Mouse (Mus musculus): ENCODE results near the gene Gm9639. TPM values are rescaled to one million over a fixed set of nuclear protein-coding genes. Genes with fewer than 3 reads are reported as not detected.
"Not testable (repeated sequence)": the region's sequence is repeated elsewhere in the genome, so short reads cannot be mapped to it uniquely, and the experiment has no call there.

Gene Gm9639
- not detected in 2 replicates for polyA plus RNA-seq (2016; fragmentation: Nextera tagmentation; extraction: Ambion mirVana)

DNA sequence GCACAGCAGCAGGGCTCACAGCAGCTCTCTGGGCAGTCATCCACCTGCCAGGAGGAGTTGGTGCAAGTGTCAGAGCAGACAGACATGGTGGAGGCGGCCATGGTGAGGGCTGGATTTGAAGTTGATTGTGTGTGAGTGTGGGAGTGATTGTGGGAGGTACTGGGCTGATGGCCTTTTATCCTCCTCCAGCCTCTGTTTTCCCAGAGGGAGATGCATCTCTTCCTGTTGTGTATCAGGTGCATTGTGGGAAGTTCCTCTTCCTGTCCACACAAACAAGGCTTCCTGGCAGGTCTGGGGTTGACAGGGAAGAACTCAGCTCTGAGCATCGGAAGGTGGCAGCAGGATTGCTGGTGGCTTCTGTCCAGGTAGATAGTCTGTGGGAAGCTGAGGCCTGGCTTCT, at the start of gene Gm9639:
TSS of gene Gm9639 (minus strand) at position 101 of the 400 bp plus-strand sequence.
- H3K36me3 ChIP-seq = no peaks in the 10 kb centered on the region
- no peak for DNase-seq (ENCODE audit: low spot score)
- 43% methylated on average over 2 of the region's 2 CpGs for WGBS
- no peaks in the 10 kb centered on the region for H3K27me3 ChIP-seq (ENCODE audit: insufficient read depth, poor library complexity, severe bottlenecking)
- no peaks in the 10 kb centered on the region for H3K9me3 ChIP-seq
- H3K4me3 ChIP-seq = no peak within 1 kb of the TSS
- peaks cover 26% of the 10 kb centered on the region for H3K4me1 ChIP-seq
- H3K27ac ChIP-seq = no peak within 1 kb of the TSS

DNA sequence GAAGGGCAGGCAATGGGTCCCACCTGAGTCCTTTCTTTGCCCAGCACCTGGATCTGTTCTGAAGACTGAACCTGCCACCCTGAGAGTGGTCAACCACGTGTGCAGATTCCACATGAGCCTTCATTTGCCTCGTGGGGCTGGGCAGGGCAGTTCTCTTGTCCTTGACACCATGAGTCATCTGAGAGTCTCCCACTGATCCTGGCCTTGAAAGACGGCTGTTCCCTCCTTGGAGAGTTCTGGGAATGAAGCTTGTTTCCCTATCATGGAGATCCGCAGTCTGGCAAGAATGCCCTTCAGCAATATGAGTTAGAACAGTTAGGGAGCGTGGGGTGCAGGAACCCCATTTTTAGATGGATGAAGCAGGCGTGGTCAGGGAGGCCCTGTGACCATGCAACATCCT, 44.1 kb upstream of the Gm9639 start:
- no peak overlapping the region for H3K27ac ChIP-seq
- 66% methylated on average over 6 of the region's 6 CpGs for WGBS
- H3K36me3 ChIP-seq = no peaks in the 10 kb centered on the region
- H3K9me3 ChIP-seq = 0 out of 2 replicates have a peak, but pooled peaks cover 7% of the 10 kb centered on the region
- no peak overlapping the region for H3K4me3 ChIP-seq
- DNase-seq (ENCODE audit: low spot score) = no peak
- no peaks in the 10 kb centered on the region for H3K27me3 ChIP-seq (ENCODE audit: insufficient read depth, poor library complexity, severe bottlenecking)
- no peaks in the 10 kb centered on the region for H3K4me1 ChIP-seq

DNA sequence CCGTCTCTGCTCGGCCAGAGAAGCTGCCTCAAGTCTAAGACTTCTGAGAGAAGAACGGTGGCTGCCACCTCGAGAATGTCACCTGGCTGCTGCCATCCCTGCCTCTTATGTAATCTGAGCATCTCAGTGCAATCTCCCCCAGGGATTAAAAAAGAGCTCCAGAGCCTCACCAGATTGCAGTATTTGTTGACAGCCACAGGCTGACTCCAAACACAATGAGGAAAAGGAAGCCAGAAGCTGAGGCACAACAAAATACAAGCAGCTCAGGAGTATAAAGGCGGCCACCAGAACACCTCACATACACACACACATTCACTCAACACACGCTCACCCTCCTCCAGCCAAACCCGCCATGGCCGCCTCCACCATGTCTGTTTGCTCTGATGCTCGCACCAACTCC, 40.8 kb upstream of the Gm9639 start, which contains the start of gene Krtap10-10:
TSS of gene Krtap10-10 (plus strand) at position 301 of the 400 bp plus-strand sequence.
- no peaks in the 10 kb centered on the region for H3K36me3 ChIP-seq
- no peaks in the 10 kb centered on the region for H3K27me3 ChIP-seq (ENCODE audit: insufficient read depth, poor library complexity, severe bottlenecking)
- H3K27ac ChIP-seq = no peak within 1 kb of the TSS
- no peaks in the 10 kb centered on the region for H3K4me1 ChIP-seq
- no peak for DNase-seq (ENCODE audit: low spot score)
- no peaks in the 10 kb centered on the region for H3K9me3 ChIP-seq
- H3K4me3 ChIP-seq = no peak within 1 kb of the TSS
- 71% methylated on average over 9 of the region's 9 CpGs for WGBS

GRCm38 (mm10) chr10:77826951-77827350, 32.1 kb upstream of the Gm9639 start, which contains the start of gene Krtap10-4:
Krtap10-4 (minus strand) TSS chr10:77827095.
- no peaks in the 10 kb centered on the region for H3K27me3 ChIP-seq (ENCODE audit: insufficient read depth, poor library complexity, severe bottlenecking)
- H3K36me3 ChIP-seq = no peaks in the 10 kb centered on the region
- H3K4me1 ChIP-seq = no peaks in the 10 kb centered on the region
- WGBS = 69% methylated on average over 6 of the region's 6 CpGs
- no peak for DNase-seq (ENCODE audit: low spot score)
- no peak within 1 kb of the TSS for H3K27ac ChIP-seq
- H3K9me3 ChIP-seq = no peaks in the 10 kb centered on the region
- no peak within 1 kb of the TSS for H3K4me3 ChIP-seq

- Histone ChIP-seq H3K36me3 (no peaks in the 10 kb centered on the region), H3K4me3 (no peak overlapping the region), H3K27ac (no peak overlapping the region), H3K27me3 (ENCODE audit: insufficient read depth, poor library complexity, severe bottlenecking) (no peaks in the 10 kb centered on the region), H3K4me1 (no peaks in the 10 kb centered on the region), H3K9me3 (no peaks in the 10 kb centered on the region)
- no peak for DNase-seq (ENCODE audit: low spot score)
- WGBS = 34% methylated on average over 4 of the region's 4 CpGs
Observed at GRCm38 (mm10) chr10:77819203-77819602, 24.3 kb upstream of the Gm9639 start.

GRCm38 (mm10) chr10:77818523-77818922, 23.6 kb upstream of the Gm9639 start:
- Histone ChIP-seq H3K4me3 (no peak overlapping the region), H3K36me3 (no peaks in the 10 kb centered on the region), H3K27me3 (ENCODE audit: insufficient read depth, poor library complexity, severe bottlenecking) (no peaks in the 10 kb centered on the region), H3K27ac (no peak overlapping the region), H3K9me3 (no peaks in the 10 kb centered on the region), H3K4me1 (no peaks in the 10 kb centered on the region)
- 92% methylated on average over 4 of the region's 4 CpGs for WGBS
- no peak for DNase-seq (ENCODE audit: low spot score)

DNA sequence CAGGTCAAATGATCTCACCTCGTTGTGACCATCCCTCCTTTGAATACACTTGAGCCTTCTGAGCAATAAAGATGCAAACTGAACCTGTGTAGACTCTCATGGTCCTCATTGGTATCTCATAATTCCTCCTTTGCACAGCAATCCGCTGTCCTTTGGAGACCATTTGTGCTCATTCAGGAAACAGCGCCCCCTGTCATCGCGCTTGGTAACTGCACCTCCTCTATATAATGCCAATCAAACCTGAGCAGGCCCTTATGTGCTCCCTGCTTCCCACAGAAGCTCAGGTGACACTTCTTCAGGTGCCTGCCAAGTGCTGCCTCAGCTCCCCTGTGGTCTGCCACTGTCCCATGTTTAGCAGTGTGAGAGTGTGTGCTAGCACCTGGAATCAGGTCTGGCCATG, 20.6 kb upstream of the Gm9639 start:
- 18% methylated on average over 5 of the region's 5 CpGs for WGBS
- H3K27ac ChIP-seq = no peak overlapping the region
- no peaks in the 10 kb centered on the region for H3K36me3 ChIP-seq
- no peaks in the 10 kb centered on the region for H3K9me3 ChIP-seq
- DNase-seq (ENCODE audit: low spot score) = no peak
- no peaks in the 10 kb centered on the region for H3K4me1 ChIP-seq
- no peak overlapping the region for H3K4me3 ChIP-seq
- H3K27me3 ChIP-seq (ENCODE audit: insufficient read depth, poor library complexity, severe bottlenecking) = no peaks in the 10 kb centered on the region

- no peak within 1 kb of the TSS for H3K27ac ChIP-seq
- no peak for DNase-seq (ENCODE audit: low spot score)
- no peaks in the 10 kb centered on the region for H3K36me3 ChIP-seq
- 39% methylated on average over 4 of the region's 4 CpGs for WGBS
- H3K4me3 ChIP-seq = no peak within 1 kb of the TSS
- H3K9me3 ChIP-seq = no peaks in the 10 kb centered on the region
- H3K27me3 ChIP-seq (ENCODE audit: insufficient read depth, poor library complexity, severe bottlenecking) = no peaks in the 10 kb centered on the region
- no peaks in the 10 kb centered on the region for H3K4me1 ChIP-seq
Observed at GRCm38 (mm10) chr10:77814382-77814781, 19.5 kb upstream of the Gm9639 start, which contains the start of gene Gm2696. Gm2696 (plus strand) TSS chr10:77814682.

DNA sequence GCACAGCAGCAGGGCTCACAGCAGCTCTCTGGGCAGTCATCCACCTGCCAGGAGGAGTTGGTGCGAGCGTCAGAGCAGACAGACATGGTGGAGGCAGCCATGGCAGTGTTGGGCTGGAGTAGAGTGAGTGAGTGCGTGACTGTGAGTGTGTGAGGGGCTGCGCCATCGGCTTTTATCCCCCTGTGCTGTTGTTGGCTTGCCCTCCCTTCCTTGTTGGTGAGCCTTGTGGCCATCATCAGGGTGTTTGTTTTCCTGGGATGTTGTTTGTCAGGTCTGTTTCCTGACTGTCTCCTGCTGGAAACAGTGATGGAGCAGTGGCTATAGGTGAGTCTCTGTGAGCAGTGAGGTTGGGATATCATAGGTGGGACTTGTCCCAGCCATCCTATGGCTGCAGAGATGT, 16.9 kb upstream of the Gm9639 start, which contains the start of gene Gm9507:
TSS of gene Gm9507 (minus strand) at position 101 of the 400 bp plus-strand sequence.
- Histone ChIP-seq H3K27me3 (ENCODE audit: insufficient read depth, poor library complexity, severe bottlenecking) (no peaks in the 10 kb centered on the region), H3K4me3 (no peak within 1 kb of the TSS), H3K27ac (no peak within 1 kb of the TSS), H3K36me3 (no peaks in the 10 kb centered on the region), H3K4me1 (no peaks in the 10 kb centered on the region), H3K9me3 (0 out of 2 replicates have a peak, but pooled peaks cover 2% of the 10 kb centered on the region)
- no peak for DNase-seq (ENCODE audit: low spot score)
- WGBS = 74% methylated on average over 5 of the region's 5 CpGs

GRCm38 (mm10) chr10:77804095-77804494, 9.2 kb upstream of the Gm9639 start:
- no peaks in the 10 kb centered on the region for H3K36me3 ChIP-seq
- H3K27ac ChIP-seq = no peak overlapping the region
- WGBS = 70% methylated on average over 3 of the region's 3 CpGs
- no peak for DNase-seq (ENCODE audit: low spot score)
- H3K27me3 ChIP-seq (ENCODE audit: insufficient read depth, poor library complexity, severe bottlenecking) = no peaks in the 10 kb centered on the region
- 0 out of 2 replicates have a peak, but pooled peaks cover 2% of the 10 kb centered on the region for H3K9me3 ChIP-seq
- H3K4me1 ChIP-seq = peaks cover 4% of the 10 kb centered on the region
- no peak overlapping the region for H3K4me3 ChIP-seq

DNA sequence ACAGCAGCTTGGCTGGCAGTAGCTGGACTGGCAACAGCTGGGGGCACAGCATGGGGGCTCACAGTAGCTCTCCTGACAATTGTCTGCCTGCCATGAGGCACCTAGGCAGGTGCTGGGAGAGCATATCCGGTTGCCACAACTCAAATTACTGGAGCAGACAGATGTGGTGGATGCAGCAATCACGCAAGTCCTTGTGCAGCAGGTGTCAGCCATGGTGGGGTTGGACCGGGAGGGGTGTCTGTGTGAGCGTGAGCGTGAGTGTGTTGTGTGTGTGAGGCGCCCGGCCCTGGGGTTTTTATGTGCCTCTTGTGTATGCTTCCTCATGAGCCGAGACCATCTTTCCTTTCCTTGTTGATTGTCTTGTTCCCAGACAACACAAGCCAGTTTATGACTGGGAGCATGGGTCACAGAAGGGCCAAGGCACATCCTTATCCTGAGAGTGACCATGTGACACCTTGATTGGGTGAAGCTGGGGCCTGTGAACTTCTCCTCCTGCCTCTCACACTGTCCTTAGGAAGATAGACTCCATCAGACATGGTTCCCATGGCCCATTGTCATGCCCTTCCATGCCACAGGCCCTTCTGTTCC, 4.1 kb upstream of the Gm9639 start, which contains the start of gene Gm19668:
TSS of gene Gm19668 (minus strand) at position 213 of the 588 bp plus-strand sequence.
- H3K9me3 ChIP-seq = no peaks in the 10 kb centered on the region
- H3K4me1 ChIP-seq = peaks cover 26% of the 10 kb centered on the region
- peak within 1 kb of the TSS; percentile 31; the same call in 1 of the 2 replicates for H3K27ac ChIP-seq
- no peak within 1 kb of the TSS for H3K4me3 ChIP-seq
- no peak for DNase-seq (ENCODE audit: low spot score)
- no peaks in the 10 kb centered on the region for H3K36me3 ChIP-seq
- WGBS = 58% methylated on average over 8 of the region's 8 CpGs
- no peaks in the 10 kb centered on the region for H3K27me3 ChIP-seq (ENCODE audit: insufficient read depth, poor library complexity, severe bottlenecking)

GRCm38 (mm10) chr10:77798164-77798920, 3.5 kb upstream of the Gm9639 start:
- H3K9me3 ChIP-seq; H3K27me3 ChIP-seq (ENCODE audit: insufficient read depth, poor library complexity, severe bottlenecking); H3K36me3 ChIP-seq; H3K4me3 ChIP-seq; DNase-seq (ENCODE audit: low spot score): not testable (repeated sequence)
- H3K27ac ChIP-seq = peak overlapping the region; percentile 31; the same call in 1 of the 2 replicates
- WGBS = 27% methylated on average over 3 of the region's 3 CpGs
- H3K4me1 ChIP-seq = peaks cover 26% of the 10 kb centered on the region

GRCm38 (mm10) chr10:77797677-77798076, 2.8 kb upstream of the Gm9639 start:
- Histone ChIP-seq H3K27ac (peak overlapping the region; percentile 31; the same call in 1 of the 2 replicates), H3K4me1 (peaks cover 26% of the 10 kb centered on the region), H3K9me3 (no peaks in the 10 kb centered on the region), H3K36me3 (no peaks in the 10 kb centered on the region), H3K27me3 (ENCODE audit: insufficient read depth, poor library complexity, severe bottlenecking) (no peaks in the 10 kb centered on the region), H3K4me3 (no peak overlapping the region)
- DNase-seq (ENCODE audit: low spot score) = no peak
- 12% methylated on average over 3 of the region's 3 CpGs for WGBS
